Comparison of ENCODE assay signal across 8 mouse cellular contexts in genomic region chr19:45659738-45660502, GRCm38 (mm10). TPM values are rescaled to one million over a fixed set of nuclear protein-coding genes. Genes with fewer than 3 reads are reported as not detected.
DNase-seq lines count a peak whose midpoint lies in the region; ATAC-seq lines count a peak whose summit lies in the region.

Gene Fbxw4 (minus strand): TSS chr19:45660312.

- H3K4me3 ChIP-seq in erythroblast, embryonic 14.5 days (replicated peaks) = peak within 1 kb of the TSS; percentile 99
- H3K4me3 ChIP-seq in heart, embryonic 12.5 days = peak within 1 kb of the TSS; percentile 84
- peak within 1 kb of the TSS; percentile 92 for H3K4me3 ChIP-seq in kidney, embryonic 16.5 days (ENCODE audit: low read length)
- H3K4me3 ChIP-seq in limb, embryonic 15.5 days = peak within 1 kb of the TSS; percentile 90
- H3K4me3 ChIP-seq in midbrain, embryonic 16.5 days (ENCODE audit: low read depth, low read length) = peak within 1 kb of the TSS; percentile 97

- WGBS in heart, embryonic 12.5 days = under 1% methylated on average over 82 of the region's 94 CpGs
- WGBS in kidney, embryonic 16.5 days = under 1% methylated on average over 66 of the region's 94 CpGs
- under 1% methylated on average over 93 of the region's 94 CpGs for WGBS in limb, embryonic 15.5 days
- WGBS in midbrain, embryonic 16.5 days = under 1% methylated on average over 69 of the region's 94 CpGs

- peak within 1 kb of the TSS; percentile 82 for H3K4me2 ChIP-seq in heart, embryonic 12.5 days
- H3K4me2 ChIP-seq in kidney, embryonic 16.5 days (replicated peaks; ENCODE audit: low read depth, low read length) = peak within 1 kb of the TSS; percentile 71
- peak within 1 kb of the TSS; percentile 70 for H3K4me2 ChIP-seq in limb, embryonic 15.5 days
- peak within 1 kb of the TSS; percentile 91 for H3K4me2 ChIP-seq in midbrain, embryonic 16.5 days (ENCODE audit: low read length)

- peaks cover 45% of the 10 kb centered on the region for H3K4me1 ChIP-seq in erythroblast, embryonic 14.5 days (ENCODE audit: control insufficient read depth)
- peaks cover 34% of the 10 kb centered on the region for H3K4me1 ChIP-seq in heart, embryonic 12.5 days (replicated peaks)
- peaks cover 34% of the 10 kb centered on the region for H3K4me1 ChIP-seq in kidney, embryonic 16.5 days (ENCODE audit: insufficient read depth, low read length)
- H3K4me1 ChIP-seq in limb, embryonic 15.5 days = peaks cover 31% of the 10 kb centered on the region
- peaks cover 26% of the 10 kb centered on the region for H3K4me1 ChIP-seq in midbrain, embryonic 16.5 days (ENCODE audit: control insufficient read depth, insufficient read depth, low read length)

- peak within 1 kb of the TSS; percentile 94 for H3K27ac ChIP-seq in heart, embryonic 12.5 days (ENCODE audit: poor library complexity, severe bottlenecking)
- peak within 1 kb of the TSS; percentile 97 for H3K27ac ChIP-seq in kidney, embryonic 16.5 days (ENCODE audit: low read length)
- peak within 1 kb of the TSS; percentile 95 for H3K27ac ChIP-seq in limb, embryonic 15.5 days
- H3K27ac ChIP-seq in midbrain, embryonic 16.5 days (ENCODE audit: low read length) = peak within 1 kb of the TSS; percentile 96

- peak; percentile 83 for DNase-seq in CD4-positive helper T cell, adult 2 months (ENCODE audit: low read depth, low spot score)
- DNase-seq in brain, adult 2 months (ENCODE audit: low read depth, low spot score) = peak; percentile 87
- peak; percentile 59 to 70 for DNase-seq in spleen, postnatal 14 days (ENCODE audit: low spot score in 2 of 2)

- H3K9me3 ChIP-seq in erythroblast, embryonic 14.5 days (ENCODE audit: control insufficient read depth, low read length) = no peaks in the 10 kb centered on the region
- H3K9me3 ChIP-seq in heart, embryonic 12.5 days (replicated peaks) = no peaks in the 10 kb centered on the region
- H3K9me3 ChIP-seq in kidney, embryonic 16.5 days (ENCODE audit: low read length) = no peaks in the 10 kb centered on the region
- H3K9me3 ChIP-seq in limb, embryonic 15.5 days = no peaks in the 10 kb centered on the region
- no peaks in the 10 kb centered on the region for H3K9me3 ChIP-seq in midbrain, embryonic 16.5 days (replicated peaks; ENCODE audit: control insufficient read depth, low read length, poor library complexity, severe bottlenecking)

- no peaks in the 10 kb centered on the region for H3K27me3 ChIP-seq in erythroblast, embryonic 14.5 days (ENCODE audit: control insufficient read depth)
- H3K27me3 ChIP-seq in heart, embryonic 12.5 days (replicated peaks) = no peaks in the 10 kb centered on the region
- no peaks in the 10 kb centered on the region for H3K27me3 ChIP-seq in kidney, embryonic 16.5 days (ENCODE audit: insufficient read depth, low read length)
- H3K27me3 ChIP-seq in limb, embryonic 15.5 days = no peaks in the 10 kb centered on the region
- no peaks in the 10 kb centered on the region; the same call in 1 of the 2 replicates for H3K27me3 ChIP-seq in midbrain, embryonic 16.5 days (ENCODE audit: control insufficient read depth, insufficient read depth, low read depth, low read length)

- peak; percentile 88 for ATAC-seq in heart, embryonic 12.5 days (ENCODE audit: insufficient number of reproducible peaks, low FRiP score)
- peak; percentile 91 for ATAC-seq in kidney, embryonic 16.5 days (ENCODE audit: low FRiP score, low TSS enrichment)
- ATAC-seq in limb, embryonic 15.5 days (ENCODE audit: insufficient number of reproducible peaks, low FRiP score, low TSS enrichment, low read depth) = peak; percentile 68
- ATAC-seq in midbrain, embryonic 16.5 days = peak; percentile 88

- peak within 1 kb of the TSS; percentile 99 for H3K9ac ChIP-seq in heart, embryonic 12.5 days
- peak within 1 kb of the TSS; percentile 99 for H3K9ac ChIP-seq in kidney, embryonic 16.5 days (replicated peaks; ENCODE audit: low read length)
- H3K9ac ChIP-seq in limb, embryonic 15.5 days = peak within 1 kb of the TSS; percentile 98
- H3K9ac ChIP-seq in midbrain, embryonic 16.5 days (ENCODE audit: low read depth, low read length) = peak within 1 kb of the TSS; percentile 100

- peaks cover 17% of the 10 kb centered on the region for H3K36me3 ChIP-seq in erythroblast, embryonic 14.5 days (ENCODE audit: control insufficient read depth)
- H3K36me3 ChIP-seq in heart, embryonic 12.5 days = no peaks in the 10 kb centered on the region
- no peaks in the 10 kb centered on the region for H3K36me3 ChIP-seq in kidney, embryonic 16.5 days (ENCODE audit: insufficient read depth, low read length)
- no peaks in the 10 kb centered on the region for H3K36me3 ChIP-seq in limb, embryonic 15.5 days
- no peaks in the 10 kb centered on the region for H3K36me3 ChIP-seq in midbrain, embryonic 16.5 days (ENCODE audit: control insufficient read depth, insufficient read depth, low read length)

RNA-seq across cellular contexts. Expression of gene Fbxw4, which starts in this region (rescaled TPM):
- 8.5 and 10.9 TPM in 2 replicates for polyA plus RNA-seq in erythroblast, embryonic 14.5 days (2012)
- 4.3 and 4.8 TPM in 2 replicates for polyA plus RNA-seq in heart, embryonic 12.5 days (2016; fragmentation: Nextera tagmentation; extraction: Ambion mirVana)
- polyA plus RNA-seq in kidney, embryonic 16.5 days (2015; fragmentation: Nextera tagmentation; extraction: Ambion mirVana) = 7.2 and 7.9 TPM in 2 replicates
- polyA plus RNA-seq in limb, embryonic 15.5 days (2015; fragmentation: Nextera tagmentation; extraction: Ambion mirVana) = 4.2 and 4.3 TPM in 2 replicates
- 4.2 and 5.6 TPM in 2 replicates for polyA plus RNA-seq in midbrain, embryonic 16.5 days (2015; fragmentation: Nextera tagmentation; extraction: Ambion mirVana)

Comparison
In these comparisons a context has a peak if more than half of its experiments do, and no peak if none do; other contexts are left out.
1. Peak in every context shown above with its lines: DNase-seq, ATAC-seq, H3K4me3 ChIP-seq and H3K27ac ChIP-seq.